Mouse (Mus musculus) kidney, adult 10 weeks (tissue): ENCODE results near the gene Sertad4. TPM values are rescaled to one million over a fixed set of nuclear protein-coding genes. Genes with fewer than 3 reads are reported as not detected.

Experiments
- polyA plus RNA-seq: library from polyadenylated mRNA; stranded (reverse); fragments of 350-450 nt; fragmentation: Illumina TruSeq; extraction: RNeasy Lipid Tissue Mini Kit (QIAGEN cat#74804); gene quantifications from one replicate; pipeline ENCODE4 v1.2.3, GENCODE M21; 2014; ENCODE audit warnings: low read depth, low replicate concordance

Sertad4 gene
- 2.6 TPM for polyA plus RNA-seq

DNA sequence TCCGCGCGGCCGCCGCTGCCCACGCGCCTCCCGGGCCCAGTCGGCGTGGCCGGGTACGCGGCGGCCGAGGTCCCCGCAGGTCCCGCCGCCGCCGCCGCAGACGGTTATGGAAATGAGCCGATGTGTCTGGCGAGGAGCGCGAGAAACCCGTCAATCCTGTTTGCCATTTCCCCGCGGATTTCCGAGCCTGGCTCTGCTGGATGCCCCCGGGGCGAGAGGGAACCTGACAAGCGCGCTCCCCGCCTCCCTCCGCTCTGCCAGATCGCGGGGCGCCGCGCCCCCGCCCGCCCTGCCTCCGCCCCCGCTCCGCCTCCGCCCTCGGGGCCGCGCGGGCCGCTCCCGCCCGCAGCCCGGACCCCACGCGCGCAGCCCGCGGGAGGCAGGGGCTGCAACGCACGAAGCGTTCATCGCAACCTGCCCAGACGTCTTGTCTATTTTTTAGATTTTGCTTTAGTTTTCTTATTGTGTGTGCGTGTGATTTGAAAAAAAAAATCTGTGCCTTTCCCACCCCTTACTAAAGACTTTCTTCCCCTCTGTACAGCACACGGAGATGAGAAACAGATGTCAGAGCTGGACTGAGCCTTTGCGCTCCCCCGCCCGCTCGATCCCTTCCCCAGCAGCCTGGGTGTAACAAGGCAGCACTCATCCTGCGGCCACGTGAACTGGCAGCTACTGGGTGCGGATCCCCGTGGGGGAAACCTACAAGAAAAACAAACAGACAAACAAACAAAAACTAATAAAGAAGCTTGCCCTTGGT, at the start of gene Sertad4:
TSS of gene Sertad4 (minus strand) at position 283 of the 757 bp plus-strand sequence.

Other genes with a start within 250 kb of the Sertad4 start
- 5.3 TPM for gene Hhat, start 84.5 kb downstream of the Sertad4 start, polyA plus RNA-seq
- gene Syt14, start 180.0 kb upstream of the Sertad4 start, polyA plus RNA-seq: 10.7 TPM